In the genomic region with DNA sequence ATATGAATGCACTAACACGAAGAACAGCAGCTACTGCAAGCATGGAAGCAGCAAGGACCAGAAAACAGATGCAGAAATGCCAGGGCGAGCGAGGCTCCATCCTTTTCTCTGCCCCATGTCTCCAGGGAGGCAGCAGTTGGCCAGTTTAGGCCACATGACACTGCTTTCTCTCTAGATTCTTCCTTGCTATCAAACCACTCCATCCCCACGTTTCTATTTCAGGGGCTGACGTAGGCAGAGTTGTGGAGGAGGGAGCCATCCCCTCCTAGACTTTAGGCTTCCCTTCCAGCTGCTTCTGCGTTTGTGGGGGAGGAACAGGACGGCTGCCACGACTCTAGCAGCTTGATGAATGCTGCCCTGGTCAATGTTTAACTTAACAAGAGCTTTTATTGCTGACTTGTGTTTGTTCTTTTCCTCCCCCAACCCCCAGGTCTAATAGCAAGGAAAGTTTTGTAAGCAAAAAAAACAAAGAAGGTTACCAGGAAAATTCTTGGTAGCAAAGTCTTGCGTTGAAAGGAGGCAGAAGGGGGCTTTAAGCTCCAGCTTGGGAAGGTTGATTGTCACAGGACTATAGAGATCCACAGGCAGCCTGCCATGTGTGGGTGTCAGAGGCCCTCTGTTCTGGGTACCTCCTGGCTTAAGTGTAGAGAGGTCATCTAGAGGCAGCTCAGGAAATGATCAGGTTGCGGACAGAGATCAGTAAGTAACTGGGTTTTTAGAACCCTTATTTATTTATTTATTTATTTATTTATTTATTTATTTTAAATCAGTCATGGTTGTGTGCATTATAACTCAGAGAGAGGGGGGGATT, we compare ENCODE assay signal across 8 mouse cellular contexts.
DNase-seq lines count a peak whose midpoint lies in the region; ATAC-seq lines count a peak whose summit lies in the region.

No protein-coding gene starts in this region.

- 0 out of 2 replicates have a peak overlapping the region, but pooled peaks have one; percentile 3 for H3K4me2 ChIP-seq in embryonic facial prominence, embryonic 12.5 days (replicated peaks)
- peak overlapping the region; percentile 41 for H3K4me2 ChIP-seq in heart, embryonic 16.5 days (ENCODE audit: low read depth, low read length)
- H3K4me2 ChIP-seq in neural tube, embryonic 12.5 days (replicated peaks): peak overlapping the region; percentile 20; the same call in 1 of the 2 replicates

- peaks cover 21% of the 10 kb centered on the region for H3K4me1 ChIP-seq in embryonic facial prominence, embryonic 12.5 days
- peaks cover 23% of the 10 kb centered on the region for H3K4me1 ChIP-seq in heart, embryonic 16.5 days (ENCODE audit: control insufficient read depth, insufficient read depth, low read length)
- H3K4me1 ChIP-seq in neural tube, embryonic 12.5 days: peaks cover 23% of the 10 kb centered on the region

- no peak overlapping the region for H3K4me3 ChIP-seq in embryonic facial prominence, embryonic 12.5 days
- no peak overlapping the region for H3K4me3 ChIP-seq in heart, embryonic 16.5 days (ENCODE audit: low read length)
- no peak overlapping the region for H3K4me3 ChIP-seq in neural tube, embryonic 12.5 days

- no peak for ATAC-seq in embryonic facial prominence, embryonic 12.5 days (ENCODE audit: insufficient number of reproducible peaks, insufficient read depth, low FRiP score, low TSS enrichment)
- peak; percentile 85 for ATAC-seq in heart, embryonic 16.5 days (replicated peaks; ENCODE audit: extremely low read depth, insufficient read depth, low FRiP score)
- peak; percentile 56; the same call in 1 of the 2 replicates for ATAC-seq in neural tube, embryonic 12.5 days (ENCODE audit: low FRiP score, low read depth)

- peak; percentile 44 for DNase-seq in MN1 (ENCODE audit: low spot score)
- peak; percentile 87 for DNase-seq in kidney, postnatal 14 days
- peak; percentile 47 for DNase-seq in liver
- DNase-seq in Muller cell, postnatal 12 days (ENCODE audit: inconsistent ontology term): no peak
- no peak for DNase-seq in thymus, postnatal 0 days (ENCODE audit: low spot score)

- no peaks in the 10 kb centered on the region for H3K27me3 ChIP-seq in embryonic facial prominence, embryonic 12.5 days
- H3K27me3 ChIP-seq in heart, embryonic 16.5 days (ENCODE audit: control insufficient read depth, insufficient read depth, low read length): no peaks in the 10 kb centered on the region
- H3K27me3 ChIP-seq in neural tube, embryonic 12.5 days (replicated peaks): no peaks in the 10 kb centered on the region

- no peak overlapping the region for H3K9ac ChIP-seq in embryonic facial prominence, embryonic 12.5 days
- H3K9ac ChIP-seq in heart, embryonic 16.5 days (ENCODE audit: low read length): peak overlapping the region; percentile 44
- no peak overlapping the region for H3K9ac ChIP-seq in neural tube, embryonic 12.5 days

- WGBS in embryonic facial prominence, embryonic 12.5 days: 37% methylated on average over 10 of the region's 10 CpGs
- 11% methylated on average over 10 of the region's 10 CpGs for WGBS in heart, embryonic 16.5 days
- 20% methylated on average over 10 of the region's 10 CpGs for WGBS in neural tube, embryonic 12.5 days

- H3K9me3 ChIP-seq in embryonic facial prominence, embryonic 12.5 days: no peaks in the 10 kb centered on the region
- H3K9me3 ChIP-seq in heart, embryonic 16.5 days (replicated peaks; ENCODE audit: control insufficient read depth, low read length): no peaks in the 10 kb centered on the region
- peaks cover 6% of the 10 kb centered on the region; the same call in 1 of the 2 replicates for H3K9me3 ChIP-seq in neural tube, embryonic 12.5 days

- peak overlapping the region; percentile 77 for H3K27ac ChIP-seq in embryonic facial prominence, embryonic 12.5 days
- H3K27ac ChIP-seq in heart, embryonic 16.5 days (ENCODE audit: low read length): peak overlapping the region; percentile 84
- no peak overlapping the region for H3K27ac ChIP-seq in neural tube, embryonic 12.5 days

- no peaks in the 10 kb centered on the region for H3K36me3 ChIP-seq in embryonic facial prominence, embryonic 12.5 days
- no peaks in the 10 kb centered on the region for H3K36me3 ChIP-seq in heart, embryonic 16.5 days (ENCODE audit: control insufficient read depth, insufficient read depth)
- no peaks in the 10 kb centered on the region for H3K36me3 ChIP-seq in neural tube, embryonic 12.5 days

Comparison
In these comparisons a context has a peak if more than half of its experiments do, and no peak if none do; other contexts are left out.
1. DNase-seq: peak in MN1 (single experiment), kidney, postnatal 14 days (single experiment) and liver (single experiment); none in Muller cell, postnatal 12 days (single experiment) and thymus, postnatal 0 days (single experiment).
2. Peak in every context shown above with its lines, with median percentiles within 50 percentile points of each other: H3K4me2 ChIP-seq.